Mouse (Mus musculus): Measurements from ENCODE around the gene Ppp1r12b. TPM values are rescaled to one million over a fixed set of nuclear protein-coding genes. Genes with fewer than 3 reads are reported as not detected.

Ppp1r12b gene
- polyA plus RNA-seq (2015; fragmentation: Nextera tagmentation; extraction: Ambion mirVana), result 14.1 and 15.2 TPM in 2 replicates

DNA sequence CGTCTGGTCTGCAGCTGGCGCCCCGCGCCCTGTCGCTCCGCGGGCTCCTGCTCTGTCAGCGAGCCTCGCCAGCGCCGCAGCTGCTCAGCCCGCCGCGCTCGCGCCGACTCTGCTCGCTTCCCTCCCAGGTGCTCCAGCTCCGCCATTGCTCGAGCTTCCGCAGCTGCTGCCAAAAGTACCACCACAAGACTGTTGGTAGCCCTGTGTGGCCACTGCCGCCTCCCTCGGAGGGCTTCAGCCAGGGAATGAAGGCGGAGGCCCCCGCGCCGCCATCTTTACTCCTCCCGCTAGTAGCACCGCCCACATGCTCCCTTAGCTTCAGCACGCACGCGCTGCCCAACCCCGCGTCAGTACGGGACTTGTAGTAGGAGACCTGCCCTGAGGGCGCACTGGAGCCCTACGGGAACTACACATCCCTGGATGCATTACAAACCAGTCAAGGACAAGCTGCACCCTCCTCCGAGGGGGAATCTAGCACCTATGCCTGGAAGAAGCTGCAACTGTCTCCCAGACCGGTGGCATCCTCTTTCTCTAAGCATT, at the start of gene Ppp1r12b:
TSS of gene Ppp1r12b (minus strand) at position 306 of the 540 bp plus-strand sequence.

DNA sequence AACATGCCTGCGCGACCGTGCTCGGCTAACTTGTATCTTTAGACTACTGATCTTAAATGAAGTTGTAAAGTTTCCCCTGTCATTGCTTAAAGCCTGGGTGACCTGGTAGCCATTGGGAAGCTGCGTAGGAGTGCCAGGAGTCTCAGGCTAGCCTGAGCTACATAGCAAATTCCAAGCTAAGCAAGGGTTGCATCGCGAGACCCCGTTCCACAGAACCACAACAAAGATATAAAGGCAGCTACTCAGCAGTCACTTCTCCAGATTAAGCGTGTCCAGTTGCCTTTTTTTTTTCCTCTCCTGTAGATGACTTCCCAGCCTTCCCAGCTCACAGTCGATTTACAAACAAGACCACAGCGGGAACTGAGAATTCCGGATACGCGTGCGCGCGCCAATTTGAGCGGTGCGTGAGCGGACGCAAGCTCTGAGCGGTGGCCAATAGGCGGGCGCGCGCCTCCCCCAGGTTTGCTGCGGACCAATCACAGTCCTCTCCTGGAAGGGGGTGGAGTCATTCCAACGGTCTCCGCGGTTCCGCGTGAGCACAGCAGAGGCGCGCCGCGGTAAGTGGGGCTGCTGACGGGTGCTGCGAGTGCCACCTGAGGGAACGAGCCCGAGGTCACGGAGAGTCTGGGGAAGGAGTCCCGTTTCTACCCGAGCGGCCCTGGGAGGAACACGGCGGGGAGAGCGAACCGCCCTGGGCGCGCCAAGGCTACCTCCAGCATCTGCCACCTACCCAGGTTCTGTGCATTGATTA, 6.5 kb upstream of the Ppp1r12b start, which contains the start of gene Ube2t:
TSS of gene Ube2t (plus strand) at position 513 of the 751 bp plus-strand sequence.

Small RNAs within 50 kb of the gene (microRNA-seq; reads per million reads assigned to microRNA genes)
- gene Gm22232, result not detected

Other genes starting within 250 kb of the Ppp1r12b start
- 5.1 and 7.5 TPM in 2 replicates for gene Ube2t, start 6.6 kb upstream of the Ppp1r12b start, polyA plus RNA-seq (2015; fragmentation: Nextera tagmentation; extraction: Ambion mirVana)
- 3.9 and 4.1 TPM in 2 replicates for gene Lgr6, start 149.3 kb upstream of the Ppp1r12b start, polyA plus RNA-seq (2015; fragmentation: Nextera tagmentation; extraction: Ambion mirVana)
- 0.06 and 0.23 TPM in 2 replicates for gene Ptpn7, start 176.8 kb upstream of the Ppp1r12b start, polyA plus RNA-seq (2015; fragmentation: Nextera tagmentation; extraction: Ambion mirVana)
- gene Arl8a, start 190.9 kb upstream of the Ppp1r12b start, polyA plus RNA-seq (2015; fragmentation: Nextera tagmentation; extraction: Ambion mirVana), result 352 and 380 TPM in 2 replicates
- gene Gpr37l1, start 211.7 kb upstream of the Ppp1r12b start, polyA plus RNA-seq (2015; fragmentation: Nextera tagmentation; extraction: Ambion mirVana), result 30.8 and 36.0 TPM in 2 replicates

Measured in neural tube, postnatal 0 days (tissue).